ENCODE assay signal across 16 mouse cellular contexts in the genomic region with DNA sequence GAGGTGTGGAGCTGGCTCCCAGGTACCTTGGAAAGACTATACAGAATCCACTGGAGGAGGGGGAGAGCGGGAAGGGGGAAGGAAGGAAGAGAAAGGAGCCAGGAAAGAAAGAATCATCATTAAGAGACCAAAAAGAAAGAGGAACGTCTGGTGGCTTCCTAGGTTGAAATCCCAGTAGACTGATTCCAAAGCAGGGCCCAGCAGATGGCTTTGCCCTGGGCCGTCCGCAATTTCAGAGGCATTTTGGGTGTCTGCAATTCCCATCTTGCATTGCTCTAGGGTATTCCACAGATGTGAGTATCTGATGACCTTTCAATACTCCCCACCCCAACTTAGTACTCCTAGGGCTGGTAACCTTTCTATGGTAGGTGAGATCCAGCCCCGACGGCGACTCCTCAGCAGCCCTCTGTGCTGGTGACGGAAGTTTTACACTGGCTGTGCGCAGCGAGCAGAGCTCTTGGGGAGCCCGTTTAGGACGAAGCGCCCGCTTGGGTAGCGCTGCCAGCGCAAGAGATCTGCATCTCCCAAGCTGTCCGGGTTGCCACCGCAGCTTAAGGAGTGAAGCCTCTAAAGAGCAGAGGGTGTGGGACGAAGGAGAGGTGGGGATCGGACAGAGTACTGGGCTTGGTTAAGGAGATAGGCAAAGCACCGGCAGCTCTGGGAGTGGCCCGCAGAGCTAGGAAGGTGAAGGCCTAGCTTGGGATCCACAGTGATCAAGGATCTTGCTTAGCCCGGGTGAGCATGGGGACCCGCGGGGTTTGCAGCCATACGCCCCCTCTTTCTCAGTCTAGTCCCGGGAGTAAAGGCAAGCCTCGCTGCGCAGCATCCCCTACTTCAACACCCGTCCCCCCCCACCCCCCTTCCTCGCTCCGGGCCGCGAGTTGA. TPM values are rescaled to one million over a fixed set of nuclear protein-coding genes. Genes with fewer than 3 reads are reported as not detected.
DNase-seq lines count a peak whose midpoint lies in the region; ATAC-seq and TF ChIP-seq lines count a peak whose summit lies in the region.
"Had no signal": no experiment of that assay in that cellular context is flagged by ENCODE, and none has a peak within 500 bp of the region (broad histone marks: within the 10 kb centered on the region; RNA-seq: fewer than 3 reads in every experiment).

No protein-coding gene starts in this region.

- H3K9ac ChIP-seq in forebrain, postnatal 0 days: no peak overlapping the region
- no peak overlapping the region for H3K9ac ChIP-seq in forebrain, embryonic 14.5 days (ENCODE audit: low read length)
- H3K9ac ChIP-seq in midbrain, embryonic 12.5 days (replicated peaks): peak overlapping the region; percentile 39; the same call in 1 of the 2 replicates
- H3K9ac ChIP-seq: heart, embryonic 15.5 days; liver, embryonic 15.5 days had no signal

- DNase-seq in forebrain, embryonic 10.5 days (ENCODE audit: extremely low spot score, low spot score): peak; percentile 37
- no peak for DNase-seq in forebrain, postnatal 0 days
- peak; percentile 54 for DNase-seq in R1 (ENCODE audit: low read depth, low spot score)
- no peak for DNase-seq in forebrain, embryonic 14.5 days (ENCODE audit: low spot score)
- DNase-seq in left cerebral cortex, postnatal 10 days (ENCODE audit: extremely low spot score in 1 of 2, low spot score in 2 of 2): no peak
- DNase-seq in layer of hippocampus, adult 8-10 months (ENCODE audit: low spot score in 2 of 2): no peak
- DNase-seq in heart, adult 11 months: no peak
- DNase-seq: cerebellum, adult 8-10 months had no signal

- H3K9me3 ChIP-seq in forebrain, embryonic 10.5 days: no peaks in the 10 kb centered on the region
- H3K9me3 ChIP-seq in forebrain, postnatal 0 days (ENCODE audit: low read length): no peaks in the 10 kb centered on the region
- no peaks in the 10 kb centered on the region for H3K9me3 ChIP-seq in forebrain, embryonic 14.5 days (replicated peaks; ENCODE audit: control insufficient read depth, low read length)
- no peaks in the 10 kb centered on the region for H3K9me3 ChIP-seq in midbrain, embryonic 12.5 days
- H3K9me3 ChIP-seq: heart, embryonic 15.5 days; liver, embryonic 15.5 days had no signal

- H3K27ac ChIP-seq in forebrain, embryonic 10.5 days: peak overlapping the region; percentile 74; the same call in 1 of the 2 replicates
- no peak overlapping the region for H3K27ac ChIP-seq in forebrain, postnatal 0 days (ENCODE audit: low read depth, low read length)
- peak overlapping the region; percentile 21; the same call in 1 of the 2 replicates for H3K27ac ChIP-seq in forebrain, embryonic 14.5 days (ENCODE audit: low read depth, low read length)
- peak overlapping the region; percentile 32; the same call in 1 of the 2 replicates for H3K27ac ChIP-seq in midbrain, embryonic 12.5 days (replicated peaks)
- H3K27ac ChIP-seq: heart, embryonic 15.5 days; liver, embryonic 15.5 days had no signal

- H3K4me1 ChIP-seq in forebrain, embryonic 10.5 days: peaks cover 89% of the 10 kb centered on the region
- H3K4me1 ChIP-seq in forebrain, postnatal 0 days (ENCODE audit: insufficient read depth): peaks cover 8% of the 10 kb centered on the region
- H3K4me1 ChIP-seq in forebrain, embryonic 14.5 days (ENCODE audit: control insufficient read depth, insufficient read depth, low read length): peaks cover 35% of the 10 kb centered on the region
- peaks cover 62% of the 10 kb centered on the region for H3K4me1 ChIP-seq in midbrain, embryonic 12.5 days

- H3K36me3 ChIP-seq in forebrain, embryonic 10.5 days (replicated peaks): no peaks in the 10 kb centered on the region
- H3K36me3 ChIP-seq in forebrain, postnatal 0 days (ENCODE audit: insufficient read depth): no peaks in the 10 kb centered on the region
- no peaks in the 10 kb centered on the region for H3K36me3 ChIP-seq in forebrain, embryonic 14.5 days (ENCODE audit: control insufficient read depth, insufficient read depth, low read length)
- no peaks in the 10 kb centered on the region for H3K36me3 ChIP-seq in midbrain, embryonic 12.5 days
- H3K36me3 ChIP-seq: heart, embryonic 15.5 days; liver, embryonic 15.5 days had no signal

- WGBS in forebrain, embryonic 10.5 days: under 1% methylated on average over 33 of the region's 34 CpGs
- 4% methylated on average over 30 of the region's 34 CpGs for WGBS in forebrain, postnatal 0 days
- 3% methylated on average over 30 of the region's 34 CpGs for whole genome bisulfite sequencing in forebrain, embryonic 14.5 days
- WGBS in midbrain, embryonic 12.5 days: under 1% methylated on average over 33 of the region's 34 CpGs

- intact Hi-C loops in left cerebral cortex, postnatal 10 days (cut with DNase I): no loop called here

- ATAC-seq in forebrain, postnatal 0 days: no peak
- ATAC-seq in forebrain, embryonic 14.5 days: no peak
- no peak for ATAC-seq in midbrain, embryonic 12.5 days (ENCODE audit: low FRiP score, low read depth)

- peaks cover 100% of the 10 kb centered on the region for H3K27me3 ChIP-seq in forebrain, embryonic 10.5 days (ENCODE audit: poor library complexity, severe bottlenecking)
- peaks cover 82% of the 10 kb centered on the region for H3K27me3 ChIP-seq in forebrain, postnatal 0 days (ENCODE audit: insufficient read depth, low read length)
- H3K27me3 ChIP-seq in forebrain, embryonic 14.5 days (replicated peaks; ENCODE audit: control insufficient read depth, insufficient read depth, low read length): peaks cover 95% of the 10 kb centered on the region
- H3K27me3 ChIP-seq in midbrain, embryonic 12.5 days: peaks cover 99% of the 10 kb centered on the region

- no peak overlapping the region for H3K4me2 ChIP-seq in forebrain, postnatal 0 days (ENCODE audit: low read depth)
- H3K4me2 ChIP-seq in forebrain, embryonic 14.5 days (ENCODE audit: low read length): peak overlapping the region; percentile 56
- H3K4me2 ChIP-seq in midbrain, embryonic 12.5 days (replicated peaks): peak overlapping the region; percentile 56
- H3K4me2 ChIP-seq: heart, embryonic 15.5 days; liver, embryonic 15.5 days had no signal

- TF ChIP-seq CTCF in forebrain, postnatal 0 days (IDR thresholded peaks at IDR 0.05; ENCODE audit: low read depth): no peak

- H3K4me3 ChIP-seq in forebrain, embryonic 10.5 days: peak overlapping the region; percentile 52
- H3K4me3 ChIP-seq in forebrain, postnatal 0 days (ENCODE audit: low read depth, low read length): no peak overlapping the region; the same call in 1 of the 2 replicates
- H3K4me3 ChIP-seq in forebrain, embryonic 14.5 days (ENCODE audit: low read depth, low read length): peak overlapping the region; percentile 21
- peak overlapping the region; percentile 42 for H3K4me3 ChIP-seq in midbrain, embryonic 12.5 days
- H3K4me3 ChIP-seq: liver, embryonic 15.5 days had no signal

RNA-seq across cellular contexts. Expression of a gene that starts 1.0 kb away (rescaled TPM):
- polyA plus RNA-seq in forebrain, embryonic 10.5 days (2016; fragmentation: Nextera tagmentation; extraction: Ambion mirVana): 0.51 and 0.77 TPM in 2 replicates
- 0.62 and 2.5 TPM in 2 replicates for total RNA-seq in forebrain, postnatal 0 days (2014; rRNA removed)
- polyA plus RNA-seq in forebrain, postnatal 0 days (2015; fragmentation: Nextera tagmentation; extraction: Ambion mirVana): 1.0 and 1.9 TPM in 2 replicates
- polyA plus RNA-seq in forebrain, embryonic 14.5 days (2014; fragmentation: Nextera tagmentation; extraction: Ambion mirVana): 0.83 and 1.3 TPM in 2 replicates
- polyA plus RNA-seq in midbrain, embryonic 12.5 days (2016; fragmentation: Nextera tagmentation; extraction: Ambion mirVana): 21.0 and 25.5 TPM in 2 replicates
- under 1 TPM; 0.36 to 0.54 TPM for total RNA-seq in left cerebral cortex, postnatal 10 days (2021)
- under 1 TPM in 2 of 4 experiments, not detected in 2; 0.14 to 0.37 TPM for total RNA-seq in layer of hippocampus, adult 8-10 months (2022)
- total RNA-seq: adrenal gland, postnatal 4 days; megakaryocyte-erythroid progenitor cell, adult 5-6 weeks had no signal
- polyA plus RNA-seq: heart, embryonic 15.5 days; kidney, embryonic 16.5 days; liver, embryonic 15.5 days; spleen, adult 2 months; thymus, postnatal 0 days had no signal

RNA-seq across cellular contexts. Expression of a gene that starts 31.7 kb away (rescaled TPM):
- polyA plus RNA-seq in forebrain, embryonic 10.5 days (2016; fragmentation: Nextera tagmentation; extraction: Ambion mirVana): 104 and 110 TPM in 2 replicates
- total RNA-seq in forebrain, postnatal 0 days (2014; rRNA removed): 33.4 and 41.9 TPM in 2 replicates
- 28.4 and 34.0 TPM in 2 replicates for polyA plus RNA-seq in forebrain, postnatal 0 days (2015; fragmentation: Nextera tagmentation; extraction: Ambion mirVana)
- polyA plus RNA-seq in forebrain, embryonic 14.5 days (2014; fragmentation: Nextera tagmentation; extraction: Ambion mirVana): 32.0 and 33.4 TPM in 2 replicates
- 61.0 and 63.9 TPM in 2 replicates for polyA plus RNA-seq in midbrain, embryonic 12.5 days (2016; fragmentation: Nextera tagmentation; extraction: Ambion mirVana)
- 10 to 100 TPM; 24.2 to 26.3 TPM for total RNA-seq in left cerebral cortex, postnatal 10 days (2021)
- 10 to 100 TPM; 22.7 to 25.3 (median 23.5) TPM for total RNA-seq in layer of hippocampus, adult 8-10 months (2022)

RNA-seq across cellular contexts. Expression of a gene that starts 49.4 kb away (rescaled TPM):
- polyA plus RNA-seq in forebrain, embryonic 10.5 days (2016; fragmentation: Nextera tagmentation; extraction: Ambion mirVana): 51.0 and 51.9 TPM in 2 replicates
- total RNA-seq in forebrain, postnatal 0 days (2014; rRNA removed): 48.1 and 54.0 TPM in 2 replicates
- 12.4 and 12.5 TPM in 2 replicates for polyA plus RNA-seq in forebrain, postnatal 0 days (2015; fragmentation: Nextera tagmentation; extraction: Ambion mirVana)
- polyA plus RNA-seq in forebrain, embryonic 14.5 days (2014; fragmentation: Nextera tagmentation; extraction: Ambion mirVana): 19.6 and 22.9 TPM in 2 replicates
- 44.1 and 47.3 TPM in 2 replicates for polyA plus RNA-seq in midbrain, embryonic 12.5 days (2016; fragmentation: Nextera tagmentation; extraction: Ambion mirVana)
- 10 to 100 TPM; 39.7 to 40.5 TPM for total RNA-seq in left cerebral cortex, postnatal 10 days (2021)
- total RNA-seq in layer of hippocampus, adult 8-10 months (2022): 10 to 100 TPM; 45.2 to 52.9 (median 46.9) TPM

Comparison
In these comparisons a context has a peak if more than half of its experiments do, and no peak if none do; other contexts are left out.
1. DNase-seq: peak in forebrain, embryonic 10.5 days (single experiment) and R1 (single experiment); none in forebrain, postnatal 0 days (single experiment), forebrain, embryonic 14.5 days (single experiment), left cerebral cortex, postnatal 10 days (0 of 2), layer of hippocampus, adult 8-10 months (0 of 2) and heart, adult 11 months (single experiment).